Mouse (Mus musculus) forebrain, embryonic 11.5 days (tissue): ENCODE measurements at regions not wholly inside any gene's neighbourhood (a gene's known extent, or its start where the extent isn't known, plus 50 kb on each side); places are given as distances from the start of the nearest gene placed in this dataset.

ENCODE experiments used
- ATAC-seq: fragments of 200-750 bp; cut with Nextera tagmentation; replicated peaks from 2 replicates; pipeline ENCODE4 v1.8.0; 2017; ENCODE audit warnings: moderate TSS enrichment; ENCODE audit not compliant: low FRiP score
- DNase-seq: peaks from one replicate; pipeline ENCODE4 v3.0.0-alpha.2; 2017; ENCODE audit warnings: low spot score
- H3K27ac ChIP-seq: fragments of 300-500 bp; sonication (generic); 2 replicates; pipeline ENCODE4 v1.5.1; 2014; ENCODE audit warnings: low read depth, low read length
- H3K27me3 ChIP-seq: fragments of 300-500 bp; sonication (generic); 2 replicates; pipeline ENCODE4 v1.6.1; 2014; ENCODE audit warnings: mild to moderate bottlenecking, low read length, mixed read lengths; ENCODE audit not compliant: control insufficient read depth, insufficient read depth
- H3K36me3 ChIP-seq: fragments of 300-500 bp; sonication (generic); 2 replicates; pipeline ENCODE4 v1.6.1; 2014; ENCODE audit warnings: mild to moderate bottlenecking, low read length, moderate library complexity, mixed read lengths; ENCODE audit not compliant: control insufficient read depth, insufficient read depth
- H3K4me1 ChIP-seq: fragments of 300-500 bp; sonication (generic); replicated peaks from 2 replicates; pipeline ENCODE4 v1.6.1; 2014; ENCODE audit warnings: low read length, mixed read lengths; ENCODE audit not compliant: control insufficient read depth, insufficient read depth
- H3K4me2 ChIP-seq: fragments of 300-500 bp; sonication (generic); 2 replicates; pipeline ENCODE4 v1.6.1; 2014; ENCODE audit warnings: low read depth, mild to moderate bottlenecking, low read length, moderate library complexity, mixed read lengths; ENCODE audit not compliant: severe bottlenecking
- H3K4me3 ChIP-seq: fragments of 300-500 bp; sonication (generic); 2 replicates; pipeline ENCODE4 v1.5.1; 2014; ENCODE audit warnings: low read depth, low read length
- H3K9ac ChIP-seq: fragments of 300-500 bp; sonication (generic); 2 replicates; pipeline ENCODE4 v1.6.1; 2014; ENCODE audit warnings: low read length
- H3K9me3 ChIP-seq: fragments of 300-500 bp; sonication (generic); 2 replicates; pipeline ENCODE4 v1.6.1; 2016; ENCODE audit warnings: low read length, mixed read lengths; ENCODE audit not compliant: control insufficient read depth
- WGBS: fragments of 180-500 bp; shearing (Covaris S2); extraction: QIAGEN DNeasy Blood & Tissue Kit; methylation state at CpG from one replicate; pipeline ENCODE4 v1.1.7; 2014; 5-methylcytosine and 5-hydroxymethylcytosine counted together

- ATAC-seq (no peak), DNase-seq (no peak)
- H3K27me3 ChIP-seq: no peaks in the 10 kb centered on the region
- no peak overlapping the region for H3K4me2 ChIP-seq
- H3K4me1 ChIP-seq: no peaks in the 10 kb centered on the region
- H3K9me3 ChIP-seq: no peaks in the 10 kb centered on the region
- H3K27ac ChIP-seq: no peak overlapping the region
- H3K36me3 ChIP-seq: no peaks in the 10 kb centered on the region
- H3K4me3 ChIP-seq: no peak overlapping the region
- H3K9ac ChIP-seq: no peak overlapping the region
Observed at GRCm38 (mm10) chr17:7620166-7620565, 206.9 kb downstream of the Fndc1 start.

- no peaks in the 10 kb centered on the region for H3K36me3 ChIP-seq
- H3K9me3 ChIP-seq: no peaks in the 10 kb centered on the region
- WGBS: 74% methylated on average over 5 of the region's 5 CpGs
- no peak overlapping the region for H3K4me3 ChIP-seq
- no peak for DNase-seq
- H3K9ac ChIP-seq: no peak overlapping the region
- no peak for ATAC-seq
- H3K4me2 ChIP-seq: no peak overlapping the region
- no peak overlapping the region for H3K27ac ChIP-seq
- no peaks in the 10 kb centered on the region for H3K27me3 ChIP-seq
- no peaks in the 10 kb centered on the region for H3K4me1 ChIP-seq
Observed at GRCm38 (mm10) chr17:7619641-7620040, 207.5 kb downstream of the Fndc1 start.

DNA sequence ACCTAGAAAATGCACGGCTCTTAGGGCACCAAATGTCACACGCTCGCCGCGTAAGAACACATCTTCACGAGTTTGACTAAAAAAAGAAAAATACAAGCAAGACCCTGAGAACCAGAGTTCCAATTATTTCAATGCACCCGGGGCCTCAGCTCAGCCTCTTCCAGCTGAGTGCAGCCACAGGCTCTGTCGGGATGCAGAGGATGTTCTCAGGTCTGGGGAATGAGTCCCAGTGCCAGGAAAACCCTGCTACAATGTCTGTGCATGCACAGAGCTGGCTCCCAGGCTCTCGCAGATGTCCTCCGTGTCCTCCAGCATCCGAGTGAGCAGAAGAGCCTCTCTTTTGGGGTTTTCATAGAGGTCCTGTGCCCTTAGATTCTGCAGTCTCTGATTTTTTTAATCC lies 219.1 kb downstream of the Fndc1 start:
- no peaks in the 10 kb centered on the region for H3K4me1 ChIP-seq
- no peak for DNase-seq
- ATAC-seq: no peak
- H3K36me3 ChIP-seq: no peaks in the 10 kb centered on the region
- H3K4me3 ChIP-seq: no peak overlapping the region
- H3K27ac ChIP-seq: no peak overlapping the region
- H3K9ac ChIP-seq: no peak overlapping the region
- no peaks in the 10 kb centered on the region for H3K9me3 ChIP-seq
- H3K27me3 ChIP-seq: no peaks in the 10 kb centered on the region
- no peak overlapping the region for H3K4me2 ChIP-seq
- 79% methylated on average over 11 of the region's 11 CpGs for whole genome bisulfite sequencing

- no peak overlapping the region for H3K9ac ChIP-seq
- no peak overlapping the region for H3K4me2 ChIP-seq
- H3K36me3 ChIP-seq: no peaks in the 10 kb centered on the region
- H3K4me3 ChIP-seq: no peak overlapping the region
- DNase-seq (no peak), ATAC-seq (no peak)
- H3K27ac ChIP-seq: no peak overlapping the region
- H3K9me3 ChIP-seq: no peaks in the 10 kb centered on the region
- no peaks in the 10 kb centered on the region for H3K27me3 ChIP-seq
- WGBS: 81% methylated on average over 4 of the region's 4 CpGs
- H3K4me1 ChIP-seq: no peaks in the 10 kb centered on the region
Observed at GRCm38 (mm10) chr17:7607431-7607830, 219.7 kb downstream of the Fndc1 start.

- no peak overlapping the region for H3K4me2 ChIP-seq
- no peaks in the 10 kb centered on the region for H3K9me3 ChIP-seq
- WGBS: 49% methylated on average over 5 of the region's 5 CpGs
- H3K4me1 ChIP-seq: no peaks in the 10 kb centered on the region
- H3K36me3 ChIP-seq: no peaks in the 10 kb centered on the region
- H3K4me3 ChIP-seq: no peak overlapping the region
- H3K27me3 ChIP-seq: no peaks in the 10 kb centered on the region
- DNase-seq (no peak), ATAC-seq (no peak)
- H3K9ac ChIP-seq: no peak overlapping the region; the same call in 1 of the 2 replicates
- 0 out of 2 replicates have a peak overlapping the region, but pooled peaks have one; percentile 12 for H3K27ac ChIP-seq
Observed at GRCm38 (mm10) chr17:7604813-7605504, 219.7 kb upstream of the Unc93a2 start.

DNA sequence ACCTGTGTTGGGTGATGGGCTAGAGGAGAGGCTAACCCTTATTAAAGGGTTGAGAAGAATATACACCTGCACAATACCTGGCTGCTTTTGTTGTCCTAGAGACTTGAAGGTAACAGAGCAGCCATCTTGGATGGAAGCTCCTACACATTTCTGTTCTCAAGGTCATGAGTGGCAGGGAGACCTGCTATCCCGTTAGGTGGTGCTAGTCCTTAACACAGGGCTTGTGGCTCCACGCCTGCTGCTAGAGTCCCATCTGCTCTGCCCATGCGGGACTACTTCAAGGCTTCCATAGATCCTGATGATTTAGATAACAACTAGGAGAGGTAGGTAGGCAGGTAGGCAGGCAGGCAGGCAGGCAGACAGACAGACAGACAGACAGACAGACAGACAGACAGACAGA lies 218.8 kb upstream of the Unc93a2 start:
- WGBS: 85% methylated on average over 3 of the region's 3 CpGs
- Histone ChIP-seq H3K4me2 (no peak overlapping the region), H3K27ac (no peak overlapping the region), H3K4me3 (no peak overlapping the region), H3K4me1 (no peaks in the 10 kb centered on the region), H3K36me3 (no peaks in the 10 kb centered on the region), H3K27me3 (no peaks in the 10 kb centered on the region), H3K9ac (no peak overlapping the region), H3K9me3 (no peaks in the 10 kb centered on the region)
- DNase-seq (no peak), ATAC-seq (no peak)

- no peak for DNase-seq
Observed at GRCm38 (mm10) chr17:7600555-7600954, 215.3 kb upstream of the Unc93a2 start.

DNA sequence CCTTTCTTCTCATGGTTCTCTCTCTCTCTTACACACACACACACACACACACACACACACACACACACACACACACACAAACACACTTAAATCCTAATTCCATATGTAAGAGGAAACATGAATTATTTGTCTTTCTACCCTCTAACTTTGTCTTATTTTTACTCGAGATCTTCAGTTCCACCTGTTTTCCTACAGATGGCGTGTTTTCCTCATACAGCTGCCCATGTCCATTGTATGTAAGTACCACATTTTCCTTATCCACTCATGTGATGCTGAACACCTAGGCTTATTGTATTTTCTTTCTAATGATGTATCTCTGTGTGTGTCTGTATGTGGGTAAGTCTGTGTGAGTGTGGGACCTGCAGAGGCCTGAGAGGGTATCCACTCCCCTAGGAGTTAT lies 212.2 kb upstream of the Unc93a2 start:
- WGBS: 57% methylated on average over 2 of the region's 2 CpGs
- DNase-seq: no peak

More at GRCm38 (mm10) chr17:7600555-7600954, 215.3 kb upstream of the Unc93a2 start:
- ATAC-seq: no peak
- Histone ChIP-seq H3K4me3 (no peak overlapping the region), H3K4me1 (no peaks in the 10 kb centered on the region), H3K27ac (no peak overlapping the region), H3K9me3 (no peaks in the 10 kb centered on the region), H3K9ac (no peak overlapping the region), H3K4me2 (no peak overlapping the region), H3K36me3 (no peaks in the 10 kb centered on the region), H3K27me3 (no peaks in the 10 kb centered on the region)
- 75% methylated on average over 2 of the region's 2 CpGs for WGBS

DNA sequence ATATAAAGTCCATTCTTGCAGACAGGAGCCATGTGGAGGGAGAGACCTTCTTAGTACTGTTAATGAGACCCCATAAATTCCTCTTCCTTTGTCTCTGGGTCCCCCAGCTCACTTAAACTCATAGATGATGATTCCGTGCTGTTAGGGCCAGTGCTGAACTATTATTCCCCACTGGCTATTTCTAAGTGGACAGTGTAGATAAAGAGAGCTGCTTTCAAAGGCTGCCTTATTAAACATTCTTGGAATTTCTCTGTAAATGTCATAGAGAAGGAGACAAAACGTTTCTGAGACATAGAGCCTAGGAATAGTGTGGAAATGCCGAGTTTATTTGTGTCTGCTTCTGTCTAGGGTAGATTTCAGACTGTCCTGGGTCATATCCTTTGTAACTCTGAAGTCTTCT lies 209.5 kb upstream of the Unc93a2 start:
- H3K4me2 ChIP-seq: no peak overlapping the region
- no peaks in the 10 kb centered on the region for H3K36me3 ChIP-seq
- WGBS: 68% methylated on average over 3 of the region's 3 CpGs
- H3K9ac ChIP-seq: no peak overlapping the region
- no peak overlapping the region for H3K4me3 ChIP-seq
- no peak overlapping the region for H3K27ac ChIP-seq
- DNase-seq: no peak
- ATAC-seq: no peak
- H3K4me1 ChIP-seq: no peaks in the 10 kb centered on the region
- H3K9me3 ChIP-seq: no peaks in the 10 kb centered on the region
- H3K27me3 ChIP-seq: no peaks in the 10 kb centered on the region

More for the DNA sequence above, 212.2 kb upstream of the Unc93a2 start:
- H3K9ac ChIP-seq: no peak overlapping the region
- H3K4me3 ChIP-seq: no peak overlapping the region
- no peaks in the 10 kb centered on the region for H3K9me3 ChIP-seq
- no peaks in the 10 kb centered on the region for H3K36me3 ChIP-seq
- H3K27ac ChIP-seq: no peak overlapping the region
- H3K4me1 ChIP-seq: no peaks in the 10 kb centered on the region
- H3K4me2 ChIP-seq: no peak overlapping the region
- ATAC-seq: no peak
- H3K27me3 ChIP-seq: no peaks in the 10 kb centered on the region
